Mouse (Mus musculus) embryonic facial prominence, embryonic 12.5 days (tissue): ENCODE measurements at regions not wholly inside any gene's neighbourhood (a gene's known extent, or its start where the extent isn't known, plus 50 kb on each side); places are given as distances from the start of the nearest gene placed in this dataset.

Experiments used
- ATAC-seq: fragments of 200-750 bp; cut with Nextera tagmentation; 2 replicates; pipeline ENCODE4 v1.8.0; 2017; ENCODE audit not compliant: insufficient number of reproducible peaks, insufficient read depth, low FRiP score, low TSS enrichment
- H3K27ac ChIP-seq: fragments of 300-500 bp; sonication (generic); 2 replicates; pipeline ENCODE4 v1.5.1; 2016; ENCODE audit warnings: mild to moderate bottlenecking
- H3K27me3 ChIP-seq: fragments of 300-500 bp; sonication (generic); 2 replicates; pipeline ENCODE4 v1.6.1; 2016; ENCODE audit warnings: mild to moderate bottlenecking, moderate library complexity
- H3K36me3 ChIP-seq: fragments of 300-500 bp; sonication (generic); 2 replicates; pipeline ENCODE4 v1.6.1; 2016; ENCODE audit warnings: mild to moderate bottlenecking
- H3K4me1 ChIP-seq: fragments of 300-500 bp; sonication (generic); 2 replicates; pipeline ENCODE4 v1.6.1; 2016
- H3K4me2 ChIP-seq: fragments of 300-500 bp; sonication (generic); replicated peaks from 2 replicates; pipeline ENCODE4 v1.6.1; 2016; ENCODE audit warnings: mild to moderate bottlenecking, moderate library complexity
- H3K4me3 ChIP-seq: fragments of 300-500 bp; sonication (generic); 2 replicates; pipeline ENCODE4 v1.5.1; 2016; ENCODE audit warnings: mild to moderate bottlenecking
- H3K9ac ChIP-seq: fragments of 300-500 bp; sonication (generic); 2 replicates; pipeline ENCODE4 v1.6.1; 2016; ENCODE audit warnings: mild to moderate bottlenecking, moderate library complexity
- H3K9me3 ChIP-seq: fragments of 300-500 bp; sonication (generic); 2 replicates; pipeline ENCODE4 v1.6.1; 2016; ENCODE audit warnings: mild to moderate bottlenecking, moderate library complexity
- WGBS: fragments of 180-500 bp; shearing (Covaris S2); methylation state at CpG from one replicate; pipeline ENCODE4 v1.1.7; 2016; 5-methylcytosine and 5-hydroxymethylcytosine counted together

DNA sequence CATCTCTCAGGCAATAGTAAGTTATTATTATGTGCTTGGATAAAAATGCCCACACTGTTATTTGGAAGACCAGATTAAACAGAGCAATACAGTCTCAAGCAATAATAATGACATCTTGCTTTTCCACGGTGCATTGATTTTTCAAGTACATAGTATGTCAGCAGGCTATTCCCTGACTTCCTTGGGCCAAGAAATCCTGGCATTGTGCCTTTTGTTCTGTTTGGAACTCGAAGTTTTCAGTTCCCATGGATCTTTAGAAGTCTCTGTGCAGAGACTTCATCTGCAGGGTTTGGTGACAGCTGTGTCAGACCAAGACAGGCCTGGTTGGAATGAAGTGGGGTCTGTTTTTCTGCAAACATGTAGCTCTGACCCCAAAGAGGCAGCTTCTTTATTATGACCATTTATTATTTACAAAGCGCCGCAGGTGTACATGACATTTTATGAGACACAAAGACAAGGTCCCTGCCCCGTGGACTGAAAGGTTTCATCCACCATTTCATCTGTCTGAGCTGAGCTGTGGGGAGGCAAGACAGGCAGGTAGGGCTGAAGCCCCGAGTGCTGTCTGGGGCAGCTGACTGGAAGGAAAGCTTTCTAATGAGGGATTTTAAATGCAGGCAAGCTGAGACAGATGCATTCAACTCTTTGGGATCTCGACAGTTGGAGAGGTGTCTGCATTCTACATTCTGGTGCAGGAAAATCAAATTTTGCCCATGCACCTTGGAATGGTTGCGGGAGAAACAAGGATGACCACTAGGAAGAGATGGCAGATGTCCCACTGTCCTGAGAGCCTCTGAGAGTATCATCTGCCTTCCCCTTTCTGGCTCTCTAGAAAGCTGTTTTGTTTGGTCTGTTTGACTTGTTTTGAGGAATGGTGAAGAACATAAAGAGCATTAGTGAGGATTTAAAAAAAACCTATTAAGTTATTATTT, 57.4 kb upstream of the Syt6 start:
- no peaks in the 10 kb centered on the region; the same call in 1 of the 2 replicates for H3K4me1 ChIP-seq
- H3K4me3 ChIP-seq = no peak overlapping the region
- no peak overlapping the region for H3K9ac ChIP-seq
- no peak for ATAC-seq
- 73% methylated on average over 8 of the region's 8 CpGs for WGBS
- no peak overlapping the region for H3K4me2 ChIP-seq
- H3K36me3 ChIP-seq = no peaks in the 10 kb centered on the region
- H3K27me3 ChIP-seq = no peaks in the 10 kb centered on the region
- H3K9me3 ChIP-seq = no peaks in the 10 kb centered on the region
- no peak overlapping the region for H3K27ac ChIP-seq

- 70% methylated on average over 2 of the region's 2 CpGs for WGBS
Observed at GRCm38 (mm10) chr3:103518624-103519023, 56.4 kb upstream of the Syt6 start.

More at GRCm38 (mm10) chr3:103518624-103519023, 56.4 kb upstream of the Syt6 start:
- H3K36me3 ChIP-seq = no peaks in the 10 kb centered on the region
- H3K9me3 ChIP-seq = no peaks in the 10 kb centered on the region
- H3K4me1 ChIP-seq = no peaks in the 10 kb centered on the region; the same call in 1 of the 2 replicates
- H3K27me3 ChIP-seq = no peaks in the 10 kb centered on the region
- no peak overlapping the region for H3K4me3 ChIP-seq
- ATAC-seq = no peak
- H3K4me2 ChIP-seq = no peak overlapping the region
- no peak overlapping the region for H3K9ac ChIP-seq
- H3K27ac ChIP-seq = no peak overlapping the region
